Mouse (Mus musculus) skeletal muscle tissue, postnatal 0 days (tissue): ENCODE data around the gene Ginm1. TPM values are rescaled to one million over a fixed set of nuclear protein-coding genes. Genes with fewer than 3 reads are reported as not detected.

Experiments
- microRNA-seq, 2 experiments: library from miRNA; unstranded; fragments of <30 nt; microRNA quantifications; one replicate each; pipeline ENCODE4; 2016
- polyA plus RNA-seq: library from polyadenylated mRNA; unstranded; fragments of >200 nt; fragmentation: Nextera tagmentation; extraction: Ambion mirVana; gene quantifications from 2 replicates; pipeline ENCODE4 v1.2.1, GENCODE M21; 2015

The Ginm1 gene
- polyA plus RNA-seq, result 88.9 and 110 TPM in 2 replicates

GRCm38 (mm10) chr10:7792751-7793385, at the start of gene Ginm1, which contains the start of gene Ppil4:
Gene Ginm1, minus strand, starts transcription at chr10:7792824.
Gene Ppil4, plus strand, starts transcription at chr10:7792891.

GRCm38 (mm10) chr10:7832171-7832676, 39.6 kb upstream of the Ginm1 start, which contains the start of gene Zc3h12d:
Gene Zc3h12d, plus strand, starts transcription at chr10:7832470.

GRCm38 (mm10) chr10:7725751-7726500, 66.7 kb downstream of the Ginm1 start, which contains the start of gene Katna1:
Gene Katna1, plus strand, starts transcription at chr10:7726000.

Small RNA genes within 50 kb of the gene (microRNA-seq; reads per million reads assigned to microRNA genes)
- gene Mir5104, result 0.10 to 0.21 reads per million in 2 experiments

Other genes with a start within 250 kb of the Ginm1 start
- gene Lrp11, start 203.0 kb downstream of the Ginm1 start, polyA plus RNA-seq, result 1.1 and 1.2 TPM in 2 replicates
- 15.2 and 15.7 TPM in 2 replicates for gene Nup43, start 125.3 kb downstream of the Ginm1 start, polyA plus RNA-seq
- gene Pcmt1, start 111.7 kb downstream of the Ginm1 start, polyA plus RNA-seq, result 111 and 113 TPM in 2 replicates
- 2.9 and 3.4 TPM in 2 replicates for gene Lats1, start 111.6 kb downstream of the Ginm1 start, polyA plus RNA-seq
- gene Katna1, start 66.8 kb downstream of the Ginm1 start, polyA plus RNA-seq, result 23.2 and 26.7 TPM in 2 replicates
- gene Ppil4, start 67 bp upstream of the Ginm1 start, polyA plus RNA-seq, result 15.8 and 15.9 TPM in 2 replicates
- gene Zc3h12d, start 39.6 kb upstream of the Ginm1 start, polyA plus RNA-seq, result 0.08 and 0.11 TPM in 2 replicates
- gene Tab2, start 163.4 kb upstream of the Ginm1 start, polyA plus RNA-seq, result 10.1 and 10.4 TPM in 2 replicates